Mouse (Mus musculus) heart, embryonic 13.5 days (tissue): ENCODE data around the gene Lingo3. TPM values are rescaled to one million over a fixed set of nuclear protein-coding genes. Genes with fewer than 3 reads are reported as not detected.

Experiments
- ATAC-seq: fragments of 200-750 bp; cut with Nextera tagmentation; 2 replicates; pipeline ENCODE4 v1.8.0; 2017; ENCODE audit warnings: moderate TSS enrichment; ENCODE audit not compliant: insufficient number of reproducible peaks, low FRiP score, low TSS enrichment; ENCODE audit errors: extremely low read depth
- H3K27ac ChIP-seq: fragments of 300-500 bp; sonication (generic); replicated peaks from 2 replicates; pipeline ENCODE4 v1.5.1; 2015; ENCODE audit warnings: moderate library complexity, mild to moderate bottlenecking, inconsistent platforms
- H3K27me3 ChIP-seq: fragments of 300-500 bp; sonication (generic); replicated peaks from 2 replicates; pipeline ENCODE4 v1.6.1; 2015; ENCODE audit warnings: mild to moderate bottlenecking, inconsistent platforms
- H3K36me3 ChIP-seq: fragments of 300-500 bp; sonication (generic); 2 replicates; pipeline ENCODE4 v1.6.1; 2015; ENCODE audit warnings: mild to moderate bottlenecking, inconsistent platforms
- H3K4me1 ChIP-seq: fragments of 300-500 bp; sonication (generic); 2 replicates; pipeline ENCODE4 v1.6.1; 2015; ENCODE audit warnings: inconsistent platforms
- H3K4me2 ChIP-seq: fragments of 300-500 bp; sonication (generic); 2 replicates; pipeline ENCODE4 v1.6.1; 2015; ENCODE audit warnings: inconsistent platforms, mild to moderate bottlenecking, moderate library complexity
- H3K4me3 ChIP-seq: fragments of 300-500 bp; sonication (generic); 2 replicates; pipeline ENCODE4 v1.5.1; 2015; ENCODE audit warnings: moderate library complexity, mild to moderate bottlenecking, inconsistent platforms
- H3K9ac ChIP-seq: fragments of 300-500 bp; sonication (generic); 2 replicates; pipeline ENCODE4 v1.6.1; 2015; ENCODE audit warnings: inconsistent platforms, mild to moderate bottlenecking, moderate library complexity
- H3K9me3 ChIP-seq: fragments of 300-500 bp; sonication (generic); 2 replicates; pipeline ENCODE4 v1.6.1; 2016; ENCODE audit warnings: inconsistent platforms
- WGBS: fragments of 180-500 bp; shearing (Covaris S2); methylation state at CpG from one replicate; pipeline ENCODE4 v1.1.7; 2015; ENCODE audit warnings: mixed read lengths; 5-methylcytosine and 5-hydroxymethylcytosine counted together
- polyA plus RNA-seq: library from polyadenylated mRNA; unstranded; fragments of >200 nt; fragmentation: Nextera tagmentation; extraction: Ambion mirVana; gene quantifications from 2 replicates; pipeline ENCODE4 v1.2.1, GENCODE M21; 2015

Gene Lingo3
- polyA plus RNA-seq, 1 experiment from 2014 or later, result 0.16 TPM

GRCm38 (mm10) chr10:80808099-80808984 is 35.5 kb downstream of the Lingo3 start:
- H3K27ac ChIP-seq, result peak overlapping the region; percentile 81
- ATAC-seq, result no peak
- H3K4me1 ChIP-seq, result peaks cover 68% of the 10 kb centered on the region

GRCm38 (mm10) chr10:80807057-80807627 is 36.7 kb downstream of the Lingo3 start:
- peak overlapping the region; percentile 87 for H3K9ac ChIP-seq
- H3K4me2 ChIP-seq, result peak overlapping the region; percentile 93
- peaks cover 62% of the 10 kb centered on the region for H3K4me1 ChIP-seq
- WGBS, result under 1% methylated on average over 58 of the region's 58 CpGs
- no peaks in the 10 kb centered on the region for H3K9me3 ChIP-seq
- H3K36me3 ChIP-seq, result peaks cover 34% of the 10 kb centered on the region
- H3K27ac ChIP-seq, result peak overlapping the region; percentile 81
- peak; percentile 51 for ATAC-seq
- H3K4me3 ChIP-seq, result peak overlapping the region; percentile 55
- H3K27me3 ChIP-seq, result peaks cover 39% of the 10 kb centered on the region

More at GRCm38 (mm10) chr10:80808099-80808984, 35.5 kb downstream of the Lingo3 start:
- Histone ChIP-seq H3K9ac (peak overlapping the region; percentile 87), H3K36me3 (peaks cover 22% of the 10 kb centered on the region), H3K4me2 (peak overlapping the region; percentile 93), H3K27me3 (peaks cover 46% of the 10 kb centered on the region), H3K9me3 (no peaks in the 10 kb centered on the region), H3K4me3 (peak overlapping the region; percentile 55)
- WGBS, result 18% methylated on average over 40 of the region's 40 CpGs

GRCm38 (mm10) chr10:80806341-80807056 is 37.3 kb downstream of the Lingo3 start:
- no peak for ATAC-seq
- peaks cover 61% of the 10 kb centered on the region for H3K4me1 ChIP-seq
- WGBS, result 45% methylated on average over 34 of the region's 34 CpGs

GRCm38 (mm10) chr10:80805925-80806324 is 37.9 kb downstream of the Lingo3 start:
- Histone ChIP-seq H3K4me2 (no peak overlapping the region), H3K27me3 (peaks cover 39% of the 10 kb centered on the region), H3K27ac (no peak overlapping the region), H3K4me3 (no peak overlapping the region), H3K36me3 (peaks cover 46% of the 10 kb centered on the region), H3K4me1 (peaks cover 61% of the 10 kb centered on the region), H3K9me3 (no peaks in the 10 kb centered on the region), H3K9ac (no peak overlapping the region)
- no peak for ATAC-seq
- 21% methylated on average over 3 of the region's 3 CpGs for WGBS

More at GRCm38 (mm10) chr10:80806341-80807056, 37.3 kb downstream of the Lingo3 start:
- Histone ChIP-seq H3K36me3 (peaks cover 40% of the 10 kb centered on the region), H3K9me3 (no peaks in the 10 kb centered on the region), H3K27me3 (peaks cover 39% of the 10 kb centered on the region), H3K4me3 (peak overlapping the region; percentile 55), H3K27ac (peak overlapping the region; percentile 81), H3K9ac (peak overlapping the region; percentile 87), H3K4me2 (peak overlapping the region; percentile 93)

GRCm38 (mm10) chr10:80805322-80805721 is 38.5 kb downstream of the Lingo3 start:
- Histone ChIP-seq H3K4me1 (peaks cover 61% of the 10 kb centered on the region), H3K36me3 (peaks cover 47% of the 10 kb centered on the region), H3K9ac (peak overlapping the region; percentile 56), H3K27me3 (peaks cover 35% of the 10 kb centered on the region), H3K27ac (0 out of 2 replicates have a peak overlapping the region, but pooled peaks have one; percentile 36), H3K4me2 (no peak overlapping the region), H3K9me3 (no peaks in the 10 kb centered on the region), H3K4me3 (no peak overlapping the region)
- WGBS, result 78% methylated on average over 5 of the region's 5 CpGs
- ATAC-seq, result no peak

GRCm38 (mm10) chr10:80804916-80805315 is 38.9 kb downstream of the Lingo3 start, which contains the start of gene Amh:
Amh (plus strand) TSS chr10:80805243.
- Histone ChIP-seq H3K9me3 (no peaks in the 10 kb centered on the region), H3K36me3 (peaks cover 51% of the 10 kb centered on the region), H3K4me1 (peaks cover 61% of the 10 kb centered on the region), H3K9ac (peak within 1 kb of the TSS; percentile 56), H3K4me3 (no peak within 1 kb of the TSS), H3K27me3 (peaks cover 32% of the 10 kb centered on the region), H3K4me2 (no peak within 1 kb of the TSS), H3K27ac (peak within 1 kb of the TSS; percentile 36; the same call in 1 of the 2 replicates)
- WGBS, result 57% methylated on average over 6 of the region's 6 CpGs
- no peak for ATAC-seq

- Histone ChIP-seq H3K36me3 (peaks cover 52% of the 10 kb centered on the region), H3K9ac (peak overlapping the region; percentile 56), H3K4me1 (peaks cover 61% of the 10 kb centered on the region), H3K9me3 (no peaks in the 10 kb centered on the region), H3K27me3 (peaks cover 26% of the 10 kb centered on the region), H3K4me2 (no peak overlapping the region), H3K4me3 (no peak overlapping the region), H3K27ac (0 out of 2 replicates have a peak overlapping the region, but pooled peaks have one; percentile 36)
- no peak for ATAC-seq
- WGBS, result 87% methylated on average over 2 of the region's 2 CpGs
Measured at GRCm38 (mm10) chr10:80804340-80804739, 39.5 kb downstream of the Lingo3 start.

- Histone ChIP-seq H3K9me3 (no peaks in the 10 kb centered on the region), H3K9ac (0 out of 2 replicates have a peak overlapping the region, but pooled peaks have one; percentile 11), H3K4me3 (no peak overlapping the region), H3K4me1 (peaks cover 49% of the 10 kb centered on the region), H3K27me3 (peaks cover 14% of the 10 kb centered on the region), H3K27ac (no peak overlapping the region), H3K4me2 (no peak overlapping the region), H3K36me3 (peaks cover 52% of the 10 kb centered on the region)
- WGBS, result 73% methylated on average over 3 of the region's 3 CpGs
- ATAC-seq, result no peak
Measured at GRCm38 (mm10) chr10:80802996-80803395, 40.8 kb downstream of the Lingo3 start.

GRCm38 (mm10) chr10:80802204-80802912 is 41.5 kb downstream of the Lingo3 start:
- no peak overlapping the region for H3K27ac ChIP-seq
- peaks cover 43% of the 10 kb centered on the region for H3K4me1 ChIP-seq
- H3K9ac ChIP-seq, result 0 out of 2 replicates have a peak overlapping the region, but pooled peaks have one; percentile 11
- H3K9me3 ChIP-seq, result no peaks in the 10 kb centered on the region
- H3K4me3 ChIP-seq, result no peak overlapping the region
- 88% methylated on average over 10 of the region's 10 CpGs for WGBS
- no peak overlapping the region for H3K4me2 ChIP-seq
- peaks cover 10% of the 10 kb centered on the region for H3K27me3 ChIP-seq
- peaks cover 52% of the 10 kb centered on the region for H3K36me3 ChIP-seq
- ATAC-seq, result no peak

- ATAC-seq, result no peak
- WGBS, result under 1% methylated on average over 18 of the region's 18 CpGs
- H3K36me3 ChIP-seq, result peaks cover 64% of the 10 kb centered on the region
- peak overlapping the region; percentile 99 for H3K9ac ChIP-seq
- no peaks in the 10 kb centered on the region for H3K9me3 ChIP-seq
- H3K4me3 ChIP-seq, result peak overlapping the region; percentile 88
- no peaks in the 10 kb centered on the region for H3K27me3 ChIP-seq
- peak overlapping the region; percentile 90 for H3K4me2 ChIP-seq
- peak overlapping the region; percentile 98 for H3K27ac ChIP-seq
- peaks cover 27% of the 10 kb centered on the region for H3K4me1 ChIP-seq
Measured at GRCm38 (mm10) chr10:80799070-80799566, 44.7 kb downstream of the Lingo3 start.
